Mouse (Mus musculus) limb, embryonic 12.5 days (tissue): ENCODE results near the gene Lin54. TPM values are rescaled to one million over a fixed set of nuclear protein-coding genes. Genes with fewer than 3 reads are reported as not detected.

ENCODE experiments used
- ATAC-seq: fragments of 200-750 bp; cut with Nextera tagmentation; 2 replicates; pipeline ENCODE4 v1.8.0; 2017; ENCODE audit warnings: low read depth, moderate TSS enrichment; ENCODE audit not compliant: insufficient number of reproducible peaks, insufficient read depth, low FRiP score, low TSS enrichment
- H3K27ac ChIP-seq: fragments of 300-500 bp; sonication (generic); 2 replicates; pipeline ENCODE4 v1.5.1; 2016; ENCODE audit warnings: mild to moderate bottlenecking, moderate library complexity
- H3K27me3 ChIP-seq: fragments of 300-500 bp; sonication (generic); 2 replicates; pipeline ENCODE4 v1.6.1; 2016; ENCODE audit warnings: mild to moderate bottlenecking, moderate library complexity
- H3K36me3 ChIP-seq: fragments of 300-500 bp; sonication (generic); 2 replicates; pipeline ENCODE4 v1.6.1; 2016; ENCODE audit warnings: mild to moderate bottlenecking, moderate library complexity
- H3K4me1 ChIP-seq: fragments of 300-500 bp; sonication (generic); replicated peaks from 2 replicates; pipeline ENCODE4 v1.6.1; 2016
- H3K4me2 ChIP-seq: fragments of 300-500 bp; sonication (generic); 2 replicates; pipeline ENCODE4 v1.6.1; 2016; ENCODE audit warnings: mild to moderate bottlenecking, moderate library complexity
- H3K4me3 ChIP-seq: fragments of 300-500 bp; sonication (generic); replicated peaks from 2 replicates; pipeline ENCODE4 v1.5.1; 2016; ENCODE audit warnings: mild to moderate bottlenecking
- H3K9ac ChIP-seq: fragments of 300-500 bp; sonication (generic); replicated peaks from 2 replicates; pipeline ENCODE4 v1.6.1; 2016; ENCODE audit warnings: mild to moderate bottlenecking, moderate library complexity
- H3K9me3 ChIP-seq: fragments of 300-500 bp; sonication (generic); 2 replicates; pipeline ENCODE4 v1.6.1; 2016; ENCODE audit warnings: mild to moderate bottlenecking, moderate library complexity
- WGBS: fragments of 180-500 bp; shearing (Covaris S2); methylation state at CpG from one replicate; pipeline ENCODE4 v1.1.7; 2016; 5-methylcytosine and 5-hydroxymethylcytosine counted together
- polyA plus RNA-seq: library from polyadenylated mRNA; unstranded; fragments of >200 nt; fragmentation: Nextera tagmentation; extraction: Ambion mirVana; gene quantifications from 2 replicates; pipeline ENCODE4 v1.2.1, GENCODE M21; 2016

Lin54 gene
- polyA plus RNA-seq, 1 experiment from 2014 or later, result 14.6 TPM

- Histone ChIP-seq H3K9ac (no peak overlapping the region), H3K9me3 (no peaks in the 10 kb centered on the region), H3K27ac (no peak overlapping the region), H3K4me3 (no peak overlapping the region), H3K27me3 (no peaks in the 10 kb centered on the region), H3K4me1 (no peaks in the 10 kb centered on the region), H3K36me3 (peaks cover 16% of the 10 kb centered on the region; the same call in 1 of the 2 replicates), H3K4me2 (no peak overlapping the region)
- no peak for ATAC-seq
- 91% methylated on average over 2 of the region's 2 CpGs for WGBS
Observed at GRCm38 (mm10) chr5:100487120-100487519, 13.3 kb downstream of the Lin54 start.

DNA sequence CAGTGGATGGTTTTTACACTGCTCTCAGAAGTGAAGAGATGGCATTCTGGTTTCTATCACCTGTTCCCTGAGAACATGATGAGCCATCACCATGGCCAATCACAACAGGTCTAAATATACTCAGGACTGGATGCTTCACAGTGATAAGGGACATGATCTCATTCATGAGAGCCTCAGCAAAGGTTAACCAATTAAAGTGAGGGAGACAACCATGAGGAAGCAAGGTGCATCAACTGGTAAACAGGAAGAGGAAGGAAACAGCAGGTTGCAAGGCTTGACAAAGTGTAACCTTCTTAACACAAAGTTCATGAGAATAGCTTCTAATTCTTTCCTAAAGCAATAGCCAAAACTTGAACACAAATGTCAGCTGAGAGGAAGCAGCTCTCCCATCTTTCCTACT is 16.9 kb downstream of the Lin54 start:
- Histone ChIP-seq H3K4me3 (no peak overlapping the region), H3K27ac (no peak overlapping the region), H3K4me2 (no peak overlapping the region), H3K36me3 (peaks cover 29% of the 10 kb centered on the region), H3K9ac (no peak overlapping the region), H3K27me3 (no peaks in the 10 kb centered on the region), H3K4me1 (no peaks in the 10 kb centered on the region), H3K9me3 (no peaks in the 10 kb centered on the region)
- no peak for ATAC-seq

DNA sequence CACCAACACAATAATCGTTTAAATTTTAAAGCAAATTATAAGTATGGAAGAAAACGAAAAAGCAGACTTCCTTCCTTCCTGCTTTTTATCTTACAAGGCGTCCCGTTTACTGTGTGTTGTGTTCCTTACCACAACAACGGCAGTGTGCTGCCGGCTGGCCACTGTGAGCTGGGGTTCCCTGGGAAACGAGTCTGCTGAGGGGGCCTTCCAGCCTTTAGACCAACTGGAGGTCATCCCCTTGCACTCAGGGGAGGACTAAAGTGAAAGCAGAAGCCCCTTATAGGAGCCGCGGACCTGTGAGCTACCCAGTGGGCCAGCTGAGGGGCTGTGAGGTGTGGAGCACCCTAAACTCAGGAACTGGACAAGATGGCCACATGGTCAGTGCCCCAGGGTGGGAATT is 22.8 kb downstream of the Lin54 start:
- H3K27me3 ChIP-seq, result no peaks in the 10 kb centered on the region
- no peak overlapping the region for H3K4me3 ChIP-seq
- no peak overlapping the region for H3K9ac ChIP-seq
- peaks cover 52% of the 10 kb centered on the region for H3K36me3 ChIP-seq
- no peaks in the 10 kb centered on the region for H3K4me1 ChIP-seq
- WGBS, result 88% methylated on average over 9 of the region's 9 CpGs
- H3K9me3 ChIP-seq, result no peaks in the 10 kb centered on the region
- H3K27ac ChIP-seq, result no peak overlapping the region
- ATAC-seq, result no peak
- no peak overlapping the region for H3K4me2 ChIP-seq

DNA sequence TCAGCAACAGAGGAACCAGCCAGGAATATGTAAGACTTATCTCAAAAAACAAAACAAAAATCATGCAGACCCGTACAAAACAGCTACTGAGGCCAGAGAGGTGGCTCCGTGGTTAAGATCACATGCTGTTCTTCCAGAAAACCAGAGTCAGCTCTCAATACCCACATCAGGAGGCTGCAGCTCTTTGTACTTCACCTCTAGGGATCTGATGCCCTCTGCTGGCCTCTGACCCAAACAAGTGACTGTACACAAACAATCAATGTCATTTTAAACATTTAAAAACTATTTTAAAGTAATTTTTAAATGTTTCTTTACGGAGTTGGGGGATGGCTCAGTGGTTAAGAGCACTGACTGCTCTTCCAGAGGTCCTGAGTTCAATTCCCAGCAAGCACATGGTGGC is 24.1 kb downstream of the Lin54 start:
- Histone ChIP-seq H3K4me3 (no peak overlapping the region), H3K4me2 (no peak overlapping the region), H3K4me1 (no peaks in the 10 kb centered on the region), H3K27ac (no peak overlapping the region), H3K36me3 (peaks cover 59% of the 10 kb centered on the region), H3K9me3 (no peaks in the 10 kb centered on the region), H3K27me3 (no peaks in the 10 kb centered on the region), H3K9ac (no peak overlapping the region)
- WGBS, result 90% methylated on average over 3 of the region's 3 CpGs
- no peak for ATAC-seq

DNA sequence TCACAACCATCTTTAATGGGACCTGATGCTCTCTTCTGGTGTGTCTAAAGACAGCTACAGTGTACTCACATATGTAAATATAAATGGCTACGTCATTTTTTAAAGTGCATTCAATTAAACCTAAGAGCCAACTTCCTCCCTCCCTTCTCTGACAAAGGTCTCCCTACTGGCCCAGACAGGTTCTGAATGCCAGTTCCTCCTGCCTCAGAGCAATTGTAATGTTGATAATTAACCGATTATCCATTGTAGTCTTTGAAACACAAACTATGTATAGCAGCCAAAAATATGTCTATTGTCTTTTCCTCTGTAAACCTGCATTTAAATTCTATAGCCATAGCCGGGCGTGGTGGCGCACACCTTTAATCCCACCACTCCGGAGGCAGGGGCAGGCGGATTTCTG is 33.1 kb downstream of the Lin54 start:
- ATAC-seq, result no peak
- 93% methylated on average over 7 of the region's 7 CpGs for WGBS
- Histone ChIP-seq H3K4me2 (no peak overlapping the region), H3K4me3 (no peak overlapping the region), H3K27ac (no peak overlapping the region), H3K4me1 (no peaks in the 10 kb centered on the region), H3K27me3 (no peaks in the 10 kb centered on the region), H3K9me3 (no peaks in the 10 kb centered on the region), H3K9ac (no peak overlapping the region), H3K36me3 (peaks cover 39% of the 10 kb centered on the region; the same call in 1 of the 2 replicates)

GRCm38 (mm10) chr5:100466624-100467023 is 33.8 kb downstream of the Lin54 start:
- Histone ChIP-seq H3K4me3 (no peak overlapping the region), H3K27ac (no peak overlapping the region), H3K9me3 (no peaks in the 10 kb centered on the region), H3K4me1 (no peaks in the 10 kb centered on the region), H3K4me2 (no peak overlapping the region), H3K9ac (no peak overlapping the region), H3K27me3 (no peaks in the 10 kb centered on the region), H3K36me3 (peaks cover 38% of the 10 kb centered on the region; the same call in 1 of the 2 replicates)
- no peak for ATAC-seq
- WGBS, result 90% methylated on average over 10 of the region's 10 CpGs

GRCm38 (mm10) chr5:100462374-100462773 is 38.1 kb downstream of the Lin54 start:
- Histone ChIP-seq H3K4me3 (no peak overlapping the region), H3K9me3 (no peaks in the 10 kb centered on the region), H3K4me1 (no peaks in the 10 kb centered on the region), H3K9ac (no peak overlapping the region), H3K27me3 (no peaks in the 10 kb centered on the region), H3K27ac (no peak overlapping the region), H3K4me2 (no peak overlapping the region), H3K36me3 (peaks cover 58% of the 10 kb centered on the region)
- no peak for ATAC-seq
- 85% methylated on average over 2 of the region's 2 CpGs for WGBS

DNA sequence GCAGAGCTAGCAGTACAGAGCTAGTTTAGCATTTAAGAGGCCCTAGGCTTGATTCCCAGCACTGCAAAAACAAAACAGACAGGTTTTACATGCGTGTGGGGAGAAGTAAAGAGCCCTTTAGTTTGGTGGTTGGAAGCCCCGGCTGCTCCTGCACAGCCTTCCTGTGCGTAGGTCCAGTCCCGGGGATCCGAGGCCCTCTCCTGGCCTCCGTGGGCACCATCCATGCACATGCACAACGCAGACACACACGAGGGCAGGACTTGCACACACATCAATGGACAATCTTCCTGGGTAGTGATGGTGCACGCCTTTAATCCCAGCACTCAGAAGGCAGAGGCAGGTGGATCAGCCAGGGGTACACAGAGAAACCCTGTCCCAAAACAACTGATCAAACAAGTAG is 38.9 kb downstream of the Lin54 start:
- no peak for ATAC-seq
- Histone ChIP-seq H3K4me2 (no peak overlapping the region), H3K9me3 (no peaks in the 10 kb centered on the region), H3K27me3 (no peaks in the 10 kb centered on the region), H3K9ac (no peak overlapping the region), H3K4me3 (no peak overlapping the region), H3K27ac (no peak overlapping the region), H3K4me1 (no peaks in the 10 kb centered on the region), H3K36me3 (peaks cover 54% of the 10 kb centered on the region)
- 92% methylated on average over 9 of the region's 9 CpGs for WGBS

DNA sequence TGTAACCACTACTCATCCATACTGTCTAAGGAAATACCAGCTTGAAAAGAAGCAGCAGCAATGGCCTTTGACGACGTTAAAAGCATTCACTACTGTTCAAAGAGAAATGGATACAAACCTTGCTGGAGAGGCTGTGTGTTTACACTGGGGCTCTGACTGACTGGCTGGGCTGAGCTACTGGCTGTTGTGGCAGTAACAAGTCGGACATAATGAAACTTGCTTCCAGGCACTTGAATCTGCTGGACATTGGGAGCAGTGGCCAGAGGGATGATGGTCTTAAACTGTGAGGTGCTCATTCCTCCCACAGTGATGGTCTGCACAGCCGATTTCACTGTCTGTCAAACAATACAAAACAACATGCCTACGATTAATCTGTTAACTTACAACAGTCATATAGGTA is 41.0 kb downstream of the Lin54 start:
- WGBS, result 89% methylated on average over 5 of the region's 5 CpGs
- peaks cover 63% of the 10 kb centered on the region for H3K36me3 ChIP-seq
- no peak for ATAC-seq

DNA sequence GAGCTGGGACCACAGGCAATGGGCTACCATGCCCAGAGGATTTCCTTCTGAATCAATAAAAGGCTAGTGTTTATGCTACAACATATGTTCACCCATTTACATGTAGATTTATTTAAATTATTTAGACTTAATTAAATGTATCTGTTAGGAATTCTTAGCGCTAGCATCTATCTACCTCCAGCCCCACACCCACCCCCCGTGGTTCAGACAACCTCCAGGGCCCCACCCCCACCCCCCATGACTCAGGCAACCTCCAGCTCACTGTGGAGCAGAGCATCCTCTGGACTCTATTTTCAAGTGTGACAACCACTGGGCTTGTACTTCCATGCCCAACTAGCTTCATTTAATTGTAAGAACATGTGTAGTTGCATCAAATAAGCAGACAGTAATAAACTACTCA is 48.6 kb downstream of the Lin54 start:
- Histone ChIP-seq H3K27me3 (no peaks in the 10 kb centered on the region), H3K36me3 (peaks cover 88% of the 10 kb centered on the region), H3K27ac (no peak overlapping the region), H3K4me2 (no peak overlapping the region), H3K4me3 (no peak overlapping the region), H3K9me3 (no peaks in the 10 kb centered on the region), H3K9ac (no peak overlapping the region), H3K4me1 (no peaks in the 10 kb centered on the region)
- WGBS, result 67% methylated on average over 2 of the region's 2 CpGs
- no peak for ATAC-seq

More for the DNA sequence above, 41.0 kb downstream of the Lin54 start:
- no peak overlapping the region for H3K27ac ChIP-seq
- H3K9me3 ChIP-seq, result no peaks in the 10 kb centered on the region
- no peak overlapping the region for H3K4me2 ChIP-seq
- H3K9ac ChIP-seq, result no peak overlapping the region
- H3K27me3 ChIP-seq, result no peaks in the 10 kb centered on the region
- no peaks in the 10 kb centered on the region for H3K4me1 ChIP-seq
- H3K4me3 ChIP-seq, result no peak overlapping the region

DNA sequence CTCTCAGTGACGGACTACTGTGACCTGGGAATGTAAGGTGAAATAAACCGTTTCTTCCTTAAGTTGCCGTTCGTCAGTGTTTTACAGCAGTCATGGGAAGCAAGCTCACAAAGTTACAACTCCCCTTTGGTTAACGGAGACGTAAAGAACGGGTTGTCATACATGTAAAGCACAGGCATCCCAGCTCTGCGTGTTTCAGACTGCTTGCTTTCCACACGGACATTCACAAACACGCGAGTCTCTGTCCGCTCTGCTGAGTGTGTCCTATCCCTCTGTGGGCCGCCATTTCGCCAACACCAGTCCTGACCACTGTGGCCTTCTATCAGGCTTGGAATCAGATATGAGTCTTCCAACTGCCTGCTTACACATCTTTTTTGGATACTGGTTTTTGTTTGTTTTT is 61.6 kb downstream of the Lin54 start:
- no peaks in the 10 kb centered on the region for H3K27me3 ChIP-seq
- H3K4me1 ChIP-seq, result no peaks in the 10 kb centered on the region
- ATAC-seq, result no peak
- H3K4me3 ChIP-seq, result no peak overlapping the region
- H3K27ac ChIP-seq, result no peak overlapping the region
- no peak overlapping the region for H3K9ac ChIP-seq
- peaks cover 31% of the 10 kb centered on the region for H3K36me3 ChIP-seq
- H3K9me3 ChIP-seq, result no peaks in the 10 kb centered on the region
- WGBS, result 92% methylated on average over 14 of the region's 14 CpGs
- H3K4me2 ChIP-seq, result no peak overlapping the region

DNA sequence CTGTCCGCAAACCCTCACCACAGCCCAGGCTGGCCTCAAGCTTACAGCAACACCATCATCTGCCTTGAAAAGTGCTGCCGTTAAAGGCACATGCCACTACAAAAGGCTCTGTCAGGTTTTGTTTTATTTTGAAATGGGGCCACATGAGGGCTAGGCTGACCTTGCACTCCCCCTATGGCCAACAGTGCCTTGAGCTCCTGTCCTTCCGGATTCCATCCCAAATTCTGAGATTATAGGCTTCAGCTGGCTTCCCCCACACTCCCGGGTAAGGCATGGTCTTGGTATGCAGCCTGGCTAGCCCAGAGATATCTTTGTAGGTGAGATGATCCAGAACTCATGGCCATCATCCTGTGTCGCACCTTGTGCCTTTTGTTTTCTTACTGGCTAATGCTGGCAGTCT is 62.5 kb downstream of the Lin54 start:
- Histone ChIP-seq H3K9me3 (no peaks in the 10 kb centered on the region), H3K27ac (no peak overlapping the region), H3K4me3 (no peak overlapping the region), H3K9ac (no peak overlapping the region), H3K27me3 (no peaks in the 10 kb centered on the region), H3K4me1 (no peaks in the 10 kb centered on the region), H3K36me3 (peaks cover 29% of the 10 kb centered on the region), H3K4me2 (no peak overlapping the region)
- no peak for ATAC-seq
- 94% methylated on average over 5 of the region's 5 CpGs for WGBS
